Comparison of ENCODE assay signal across 21 mouse cellular contexts in the genomic region with DNA sequence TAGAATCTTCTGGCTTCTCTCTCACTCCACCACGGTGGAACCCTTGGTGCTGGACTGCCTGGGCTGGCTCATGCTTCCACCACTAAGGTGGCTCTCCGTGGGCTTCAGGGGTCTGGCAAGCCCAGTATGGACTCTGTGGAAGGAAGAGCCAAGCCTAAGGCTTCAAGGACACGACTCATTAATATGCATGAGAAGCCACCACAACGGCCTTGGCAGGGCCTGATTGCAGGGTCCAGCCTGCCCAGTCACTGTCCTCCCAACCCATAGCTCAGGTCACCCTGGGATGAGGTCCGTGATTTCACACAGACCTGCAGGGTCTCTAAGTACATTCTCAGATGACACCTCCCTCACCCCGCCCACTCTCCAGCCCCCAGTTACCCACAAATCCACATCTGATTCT. TPM values are rescaled to one million over a fixed set of nuclear protein-coding genes. Genes with fewer than 3 reads are reported as not detected.
"Had no signal": no experiment of that assay in that cellular context is flagged by ENCODE, and none has a peak within 500 bp of the region (broad histone marks: within the 10 kb centered on the region; RNA-seq: fewer than 3 reads in every experiment).

No protein-coding gene starts in this region.

- H3K27ac ChIP-seq: kidney, embryonic 15.5 days; left cerebral cortex, adult 2 months; liver, embryonic 13.5 days; midbrain, embryonic 12.5 days; stomach, embryonic 15.5 days had no signal

- H3K9ac ChIP-seq: kidney, embryonic 15.5 days; liver, embryonic 13.5 days; midbrain, embryonic 12.5 days; stomach, embryonic 15.5 days had no signal

- H3K36me3 ChIP-seq: kidney, embryonic 15.5 days; liver, embryonic 13.5 days; midbrain, embryonic 12.5 days; stomach, embryonic 15.5 days had no signal

- H3K9me3 ChIP-seq: kidney, embryonic 15.5 days; midbrain, embryonic 12.5 days; stomach, embryonic 15.5 days had no signal

- H3K4me3 ChIP-seq: kidney, embryonic 15.5 days; left cerebral cortex, adult 2 months; liver, embryonic 13.5 days; midbrain, embryonic 12.5 days; stomach, embryonic 15.5 days had no signal

- H3K4me2 ChIP-seq: kidney, embryonic 15.5 days; liver, embryonic 13.5 days; midbrain, embryonic 12.5 days; stomach, embryonic 15.5 days had no signal

- DNase-seq: kidney, adult 11 months; kidney, adult 8-10 months; kidney, postnatal 10 days; kidney, postnatal 36 days; layer of hippocampus, postnatal 36 days; liver, embryonic 13.5 days; lung, adult 2 months; lung, postnatal 14 days; lung, postnatal 4 days; retina, postnatal 1 day; right cerebral cortex, postnatal 25 days; spleen, adult 18-20 months; thymus, postnatal 25 days had no signal

RNA-seq across cellular contexts. Expression of a gene that starts 4.0 kb away (rescaled TPM):
- total RNA-seq: liver, adult 2 months; megakaryocyte progenitor cell, adult 5-6 weeks had no signal
- polyA plus RNA-seq: liver, embryonic 13.5 days; liver, embryonic 16.5 days had no signal

RNA-seq across cellular contexts. Expression of a gene that starts 26.6 kb away (rescaled TPM):
- total RNA-seq: liver, adult 2 months; megakaryocyte progenitor cell, adult 5-6 weeks; megakaryocyte-erythroid progenitor cell, adult 5-6 weeks had no signal
- polyA plus RNA-seq: liver, adult 2 months had no signal
